Mouse (Mus musculus): ENCODE results near the gene Gm20695.

GRCm38 (mm10) chr16:3909118-3909517 lies 24.7 kb downstream of the Gm20695 start:
- no peak for TF ChIP-seq POLR2A (IDR thresholded peaks at IDR 0.05; ENCODE audit: extremely low read depth, insufficient read depth, low read length)
- no peak for TF ChIP-seq CTCF (IDR thresholded peaks at IDR 0.05; ENCODE audit: extremely low read depth, insufficient read depth, low read length)

All from cortical plate, adult 2 months (tissue).